Mouse (Mus musculus): ENCODE data around the gene Arg1.
A peak's percentile ranks its signal among the peaks of the same experiment; 100 is the strongest.

Gene Arg1

GRCm38 (mm10) chr10:24926962-24927720, at the start of gene Arg1:
Gene Arg1, minus strand, starts transcription at chr10:24927484.
- peak; percentile 19 for DNase-seq (ENCODE audit: low spot score)

GRCm38 (mm10) chr10:24973845-24974514, 46.7 kb upstream of the Arg1 start:
- no peak for DNase-seq (ENCODE audit: low spot score)

- no peak for DNase-seq (ENCODE audit: low spot score)
Observed at GRCm38 (mm10) chr10:24973385-24973784, 46.1 kb upstream of the Arg1 start.

GRCm38 (mm10) chr10:24972923-24973322, 45.6 kb upstream of the Arg1 start:
- DNase-seq (ENCODE audit: low spot score) = no peak

GRCm38 (mm10) chr10:24965821-24966550, 38.7 kb upstream of the Arg1 start:
- no peak for DNase-seq (ENCODE audit: low spot score)

GRCm38 (mm10) chr10:24961889-24962288, 34.6 kb upstream of the Arg1 start:
- no peak for DNase-seq (ENCODE audit: low spot score)

- no peak for DNase-seq (ENCODE audit: low spot score)
Observed at GRCm38 (mm10) chr10:24961112-24961511, 33.8 kb upstream of the Arg1 start.

- no peak for DNase-seq (ENCODE audit: low spot score)
Observed at GRCm38 (mm10) chr10:24959043-24959916, 32.0 kb upstream of the Arg1 start.

- peak; percentile 14 for DNase-seq (ENCODE audit: low spot score)
Observed at GRCm38 (mm10) chr10:24958280-24959042, 31.2 kb upstream of the Arg1 start.

- DNase-seq (ENCODE audit: low spot score) = peak; percentile 55
Observed at GRCm38 (mm10) chr10:24953876-24954275, 26.6 kb upstream of the Arg1 start.

GRCm38 (mm10) chr10:24952549-24952948, 25.3 kb upstream of the Arg1 start:
- DNase-seq (ENCODE audit: low spot score) = peak; percentile 28

GRCm38 (mm10) chr10:24951575-24951974, 24.3 kb upstream of the Arg1 start:
- DNase-seq (ENCODE audit: low spot score) = no peak

- no peak for DNase-seq (ENCODE audit: low spot score)
Observed at GRCm38 (mm10) chr10:24950223-24950622, 22.9 kb upstream of the Arg1 start.

GRCm38 (mm10) chr10:24948278-24948677, 21.0 kb upstream of the Arg1 start:
- no peak for DNase-seq (ENCODE audit: low spot score)

GRCm38 (mm10) chr10:24947871-24948270, 20.6 kb upstream of the Arg1 start:
- DNase-seq (ENCODE audit: low spot score) = no peak

GRCm38 (mm10) chr10:24930143-24930542, 2.9 kb upstream of the Arg1 start:
- no peak for DNase-seq (ENCODE audit: low spot score)

- no peak for DNase-seq (ENCODE audit: low spot score)
Observed at GRCm38 (mm10) chr10:24928072-24928471, 788 bp upstream of the Arg1 start.

- DNase-seq (ENCODE audit: low spot score) = no peak
Observed at GRCm38 (mm10) chr10:24926380-24926779, 904 bp downstream of the Arg1 start.

GRCm38 (mm10) chr10:24924296-24924695, 3.0 kb downstream of the Arg1 start:
- DNase-seq (ENCODE audit: low spot score) = no peak

- no peak for DNase-seq (ENCODE audit: low spot score)
Observed at GRCm38 (mm10) chr10:24922977-24923376, 4.3 kb downstream of the Arg1 start.

- no peak for DNase-seq (ENCODE audit: low spot score)
Observed at GRCm38 (mm10) chr10:24915486-24915885, 11.8 kb downstream of the Arg1 start.

Data from urinary bladder, postnatal 14 days (tissue).